Mouse (Mus musculus) MEL (cell line): ENCODE results near the gene Iqsec1. TPM values are rescaled to one million over a fixed set of nuclear protein-coding genes. Genes with fewer than 3 reads are reported as not detected.

Experiments used
- DNase-seq: peaks from one replicate; pipeline ENCODE4 v3.0.0; 2011; ENCODE audit warnings: low read depth, low spot score
- H3K27ac ChIP-seq: 2 replicates; pipeline ENCODE4 v1.5.1; 2012; ENCODE audit warnings: low read depth, mild to moderate bottlenecking, control low read depth, low read length, moderate library complexity; ENCODE audit not compliant: control insufficient read depth
- H3K27me3 ChIP-seq, 2 experiments: fragments of 150-350 bp in 1 of 2; sonication (generic) in 1 of 2; 2 replicates each; pipeline ENCODE4 v1.6.1; 2012; ENCODE audit warnings: low read length in 2 of 2, mild to moderate bottlenecking in 2 of 2, improper control_type of control experiment in 1 of 2, moderate library complexity in 1 of 2; ENCODE audit not compliant: insufficient read depth in 2 of 2, control insufficient read depth in 1 of 2
- H3K36me3 ChIP-seq, 2 experiments: 2 replicates each; pipeline ENCODE4 v1.6.1; 2012 to 2014; ENCODE audit warnings: low read length in 2 of 2, improper control_type of control experiment in 1 of 2, inconsistent platforms in 1 of 2, mild to moderate bottlenecking in 1 of 2; ENCODE audit not compliant: insufficient read depth in 2 of 2, control insufficient read depth in 1 of 2
- H3K4me1 ChIP-seq, 2 experiments: fragments of 150-350 bp in 1 of 2; sonication (generic) in 1 of 2; 2 replicates each; pipeline ENCODE4 v1.6.1; 2012; ENCODE audit warnings: low read length in 2 of 2, improper control_type of control experiment in 1 of 2, mild to moderate bottlenecking in 1 of 2; ENCODE audit not compliant: insufficient read depth in 2 of 2, control insufficient read depth in 1 of 2
- H3K4me3 ChIP-seq, 2 experiments: fragments of 150-350 bp in 1 of 2; sonication (generic) in 1 of 2; 2 replicates each; pipeline ENCODE4 v1.5.1; 2012; ENCODE audit warnings: low read depth in 2 of 2, low read length in 2 of 2, mild to moderate bottlenecking in 2 of 2, moderate library complexity in 2 of 2, control low read depth in 1 of 2, improper control_type of control experiment in 1 of 2; ENCODE audit not compliant: control insufficient read depth in 1 of 2, insufficient read depth in 1 of 2
- H3K79me2 ChIP-seq: 2 replicates; pipeline ENCODE4 v1.6.1; 2012; ENCODE audit warnings: mild to moderate bottlenecking, low read length, moderate library complexity; ENCODE audit not compliant: control insufficient read depth, poor library complexity, insufficient read depth
- H3K9ac ChIP-seq: 2 replicates; pipeline ENCODE4 v1.6.1; 2012; ENCODE audit warnings: low read depth, mild to moderate bottlenecking, control low read depth, low read length, moderate library complexity; ENCODE audit not compliant: control insufficient read depth, poor library complexity, severe bottlenecking
- H3K9me3 ChIP-seq: fragments of 150-350 bp; sonication (generic); replicated peaks from 2 replicates; pipeline ENCODE4 v1.6.1; 2012; ENCODE audit warnings: mild to moderate bottlenecking, low read length, improper control_type of control experiment, moderate library complexity; ENCODE audit not compliant: insufficient read depth
- BHLHE40 ChIP-seq: IDR thresholded peaks from 2 replicates; pipeline ENCODE4 v1.6.1; 2012; ENCODE audit warnings: low read depth, mild to moderate bottlenecking, inconsistent platforms, low read length, improper control_type of control experiment, borderline replicate concordance
- CHD2 ChIP-seq: IDR thresholded peaks from 2 replicates; pipeline ENCODE4 v1.6.1; 2011; ENCODE audit warnings: low read length, improper control_type of control experiment
- CTCF ChIP-seq, 3 experiments: IDR thresholded peaks in 2 of 3; conservative IDR thresholded peaks in 1 of 3; 2 replicates each; pipeline ENCODE4 v1.5.1; 2011 to 2012; ENCODE audit warnings: low read length in 3 of 3, low read depth in 2 of 3, mild to moderate bottlenecking in 2 of 3, improper control_type of control experiment in 1 of 3, inconsistent platforms in 1 of 3, mixed read lengths in 1 of 3, moderate library complexity in 1 of 3; ENCODE audit not compliant: control insufficient read depth in 1 of 3, insufficient read depth in 1 of 3, poor library complexity in 1 of 3, severe bottlenecking in 1 of 3
- E2F4 ChIP-seq: IDR thresholded peaks from 2 replicates; pipeline ENCODE4 v1.6.1; 2011; ENCODE audit warnings: low read depth, low read length, improper control_type of control experiment, borderline replicate concordance
- ETS1 ChIP-seq: IDR thresholded peaks from 2 replicates; pipeline ENCODE4 v1.6.1; 2012; ENCODE audit warnings: low read depth, mild to moderate bottlenecking, inconsistent platforms, low read length, improper control_type of control experiment, moderate library complexity
- GABPA ChIP-seq: IDR thresholded peaks from 2 replicates; pipeline ENCODE4 v1.6.1; 2012; ENCODE audit warnings: low read depth, mild to moderate bottlenecking, inconsistent platforms, low read length, improper control_type of control experiment, moderate library complexity
- HCFC1 ChIP-seq: IDR thresholded peaks from 2 replicates; pipeline ENCODE4 v1.6.1; 2012; ENCODE audit warnings: low read depth, mild to moderate bottlenecking, inconsistent platforms, low read length, improper control_type of control experiment, moderate library complexity
- JUND ChIP-seq: IDR thresholded peaks from 2 replicates; pipeline ENCODE4 v1.6.1; 2011; ENCODE audit warnings: low read depth, mild to moderate bottlenecking, improper control_type of control experiment, low read length
- KAT2A ChIP-seq: conservative IDR thresholded peaks from 2 replicates; pipeline ENCODE4 v1.6.1; 2012; ENCODE audit warnings: low read depth, low read length, improper control_type of control experiment, inconsistent platforms
- MAFK ChIP-seq: IDR thresholded peaks from 2 replicates; pipeline ENCODE4 v1.6.1; 2011; ENCODE audit warnings: low read depth, mild to moderate bottlenecking, low read length, improper control_type of control experiment, borderline replicate concordance
- MAZ ChIP-seq: IDR thresholded peaks from 2 replicates; pipeline ENCODE4 v1.6.1; 2012; ENCODE audit warnings: low read depth, mild to moderate bottlenecking, inconsistent platforms, low read length, improper control_type of control experiment
- MXI1 ChIP-seq: IDR thresholded peaks from 2 replicates; pipeline ENCODE4 v1.6.1; 2011; ENCODE audit warnings: mild to moderate bottlenecking, low read depth, low read length, improper control_type of control experiment
- NELFE ChIP-seq: IDR thresholded peaks from 2 replicates; pipeline ENCODE4 v1.6.1; 2011; ENCODE audit warnings: low read depth, low read length, improper control_type of control experiment
- POLR2AphosphoS2 ChIP-seq: IDR thresholded peaks from 2 replicates; pipeline ENCODE4 v1.6.1; 2011; ENCODE audit warnings: low read length, improper control_type of control experiment
- POLR2AphosphoS5 ChIP-seq: IDR thresholded peaks from 2 replicates; pipeline ENCODE4 v1.6.1; 2012; ENCODE audit warnings: low read depth, borderline replicate concordance, mild to moderate bottlenecking, inconsistent platforms, low read length, moderate library complexity, mixed read lengths
- RAD21 ChIP-seq: IDR thresholded peaks from 2 replicates; pipeline ENCODE4 v1.6.1; 2011; ENCODE audit warnings: mild to moderate bottlenecking, low read depth, low read length, improper control_type of control experiment
- SMC3 ChIP-seq: IDR thresholded peaks from 2 replicates; pipeline ENCODE4 v1.6.1; 2011; ENCODE audit warnings: low read depth, low read length, improper control_type of control experiment
- TAL1 ChIP-seq: IDR thresholded peaks from 2 replicates; pipeline ENCODE4 v1.6.1; 2012; ENCODE audit warnings: mild to moderate bottlenecking, inconsistent platforms, low read length, moderate library complexity, mixed read lengths
- TCF12 ChIP-seq: IDR thresholded peaks from 2 replicates; pipeline ENCODE4 v1.6.1; 2014; ENCODE audit warnings: low read depth, mild to moderate bottlenecking, inconsistent platforms, low read length, improper control_type of control experiment, moderate library complexity
- UBTF ChIP-seq: IDR thresholded peaks from 2 replicates; pipeline ENCODE4 v1.6.1; 2012; ENCODE audit warnings: low read depth, mild to moderate bottlenecking, inconsistent platforms, low read length, improper control_type of control experiment, moderate library complexity, borderline replicate concordance; ENCODE audit not compliant: insufficient read depth
- USF1 ChIP-seq: IDR thresholded peaks from 2 replicates; pipeline ENCODE4 v1.6.1; 2014; ENCODE audit warnings: low read depth, mild to moderate bottlenecking, inconsistent platforms, low read length, improper control_type of control experiment, moderate library complexity
- USF2 ChIP-seq, 2 experiments: IDR thresholded peaks; 2 replicates each; pipeline ENCODE4 v1.6.1; 2011 to 2012; ENCODE audit warnings: improper control_type of control experiment in 2 of 2, low read length in 2 of 2, borderline replicate concordance in 1 of 2, inconsistent platforms in 1 of 2, low read depth in 1 of 2, mild to moderate bottlenecking in 1 of 2; ENCODE audit not compliant: insufficient read depth in 1 of 2
- ZC3H11A ChIP-seq: IDR thresholded peaks from 2 replicates; pipeline ENCODE4 v1.6.1; 2012; ENCODE audit warnings: low read depth, mild to moderate bottlenecking, inconsistent platforms, low read length, improper control_type of control experiment
- ZKSCAN1 ChIP-seq: IDR thresholded peaks from 2 replicates; pipeline ENCODE4 v1.6.1; 2012; ENCODE audit warnings: low read depth, mild to moderate bottlenecking, inconsistent platforms, low read length, improper control_type of control experiment, moderate library complexity
- ZMIZ1 ChIP-seq: IDR thresholded peaks from 2 replicates; pipeline ENCODE4 v1.6.1; 2012; ENCODE audit warnings: low read depth, mild to moderate bottlenecking, inconsistent platforms, low read length, improper control_type of control experiment, moderate library complexity
- ZNF384 ChIP-seq: IDR thresholded peaks from 2 replicates; pipeline ENCODE4 v1.6.1; 2012; ENCODE audit warnings: low read depth, mild to moderate bottlenecking, inconsistent platforms, low read length, improper control_type of control experiment
- polyA plus RNA-seq, 2 experiments: library from polyadenylated mRNA; stranded (reverse) in 1 of 2; unstranded in 1 of 2; fragments of >175 nt in 1 of 2; fragments of >200 nt in 1 of 2; gene quantifications; 2 replicates each; pipeline versions ENCODE4 v1.2.1 to v1.2.4; 2012; ENCODE audit warnings: low replicate concordance in 2 of 2, low read depth in 1 of 2; ENCODE audit not compliant: insufficient read length in 2 of 2, insufficient read depth in 1 of 2, missing spikeins in 1 of 2
- total RNA-seq: library from RNA; depleted of rRNA; stranded (reverse); fragments of 300-350 nt; gene quantifications from 2 replicates; pipeline ENCODE4 v1.2.3, GENCODE M21; 2012

The Iqsec1 gene
- total and polyA plus RNA-seq, 3 experiments = 14.8 to 73.4 (median 30.8) TPM

DNA sequence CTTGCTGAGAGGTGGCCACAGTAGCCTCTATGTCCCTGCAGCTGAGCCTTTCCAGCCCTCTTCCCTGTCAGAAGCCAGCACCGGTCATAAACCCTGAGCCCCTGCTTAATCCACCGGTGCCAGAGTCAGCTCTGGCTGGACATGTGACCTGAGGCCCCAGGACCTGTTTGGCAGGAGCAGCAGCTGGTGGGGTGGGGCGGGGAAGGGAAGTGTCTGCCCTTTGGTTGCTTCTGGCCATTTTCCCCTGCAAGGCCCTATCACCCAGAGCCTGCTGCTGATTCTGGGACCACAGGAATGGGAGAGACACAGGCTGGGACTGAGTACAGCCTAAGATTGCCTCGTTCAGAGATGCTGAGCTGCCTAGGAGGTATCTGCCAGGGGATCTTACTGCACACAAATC lies 257.2 kb downstream of the Iqsec1 start:
- no peak for DNase-seq
- H3K4me1 ChIP-seq = no peaks in the 10 kb centered on the region
- TF ChIP-seq ZKSCAN1 (no peak), UBTF (no peak), ETS1 (no peak), CTCF (IDR thresholded peaks at IDR 0.05 in 2 of 3, conservative IDR thresholded peaks at IDR 0.05 in 1 of 3; ENCODE audit: control insufficient read depth in 1 of 3, insufficient read depth in 1 of 3, low read depth in 2 of 3, low read length in 3 of 3, poor library complexity in 1 of 3, severe bottlenecking in 1 of 3) (no peak), USF2 (IDR thresholded peaks at IDR 0.05; ENCODE audit: borderline replicate concordance in 1 of 2, insufficient read depth in 1 of 2, low read depth in 1 of 2, low read length in 2 of 2) (no peak), RAD21 (no peak), TCF12 (no peak), JUND (no peak), POLR2AphosphoS5 (no peak), E2F4 (no peak), NELFE (no peak), ZMIZ1 (no peak), ZC3H11A (no peak)
- H3K79me2 ChIP-seq = no peaks in the 10 kb centered on the region
- H3K4me3 ChIP-seq = no peak overlapping the region
- no peaks in the 10 kb centered on the region for H3K9me3 ChIP-seq
- H3K9ac ChIP-seq = no peak overlapping the region
- no peak overlapping the region for H3K27ac ChIP-seq
- no peaks in the 10 kb centered on the region for H3K36me3 ChIP-seq
- H3K27me3 ChIP-seq = no peaks in the 10 kb centered on the region

DNA sequence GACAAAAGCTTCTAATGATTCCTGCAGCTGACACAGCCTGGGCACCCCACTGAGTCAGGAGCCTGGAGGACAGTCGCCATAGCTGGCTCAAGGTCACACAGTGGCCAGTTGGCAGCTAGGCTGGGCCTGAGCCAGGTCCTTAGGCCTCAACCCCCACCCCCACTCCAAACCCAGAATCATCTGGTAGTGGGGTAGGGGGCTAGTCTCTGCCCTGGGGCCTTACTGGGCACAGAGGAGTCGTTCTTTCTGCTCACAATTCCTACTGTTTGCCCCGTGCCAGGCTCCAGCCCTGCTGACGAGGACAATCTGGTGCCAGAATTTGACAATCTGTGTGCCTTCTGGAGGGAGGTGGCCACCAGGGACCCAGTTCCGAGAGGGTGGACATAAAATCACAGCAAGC lies 258.7 kb downstream of the Iqsec1 start:
- no peak for DNase-seq
- no peak overlapping the region for H3K27ac ChIP-seq
- no peaks in the 10 kb centered on the region for H3K27me3 ChIP-seq
- TF ChIP-seq CTCF (IDR thresholded peaks at IDR 0.05 in 2 of 3, conservative IDR thresholded peaks at IDR 0.05 in 1 of 3; ENCODE audit: control insufficient read depth in 1 of 3, insufficient read depth in 1 of 3, low read depth in 2 of 3, low read length in 3 of 3, poor library complexity in 1 of 3, severe bottlenecking in 1 of 3) (no peak), RAD21 (no peak), SMC3 (no peak), CHD2 (no peak), UBTF (no peak), MAFK (no peak), USF2 (IDR thresholded peaks at IDR 0.05; ENCODE audit: borderline replicate concordance in 1 of 2, insufficient read depth in 1 of 2, low read depth in 1 of 2, low read length in 2 of 2) (no peak), ZMIZ1 (no peak), KAT2A (no peak), ZNF384 (no peak), MXI1 (no peak), TCF12 (no peak), TAL1 (no peak), POLR2AphosphoS2 (no peak), GABPA (no peak), BHLHE40 (no peak), USF1 (no peak), MAZ (no peak), HCFC1 (no peak), JUND (no peak)
- no peaks in the 10 kb centered on the region for H3K79me2 ChIP-seq
- no peaks in the 10 kb centered on the region for H3K9me3 ChIP-seq
- H3K9ac ChIP-seq = no peak overlapping the region
- H3K4me1 ChIP-seq = no peaks in the 10 kb centered on the region
- H3K4me3 ChIP-seq = no peak overlapping the region
- no peaks in the 10 kb centered on the region for H3K36me3 ChIP-seq
